Mouse (Mus musculus): ENCODE results near the gene Krtdap. TPM values are rescaled to one million over a fixed set of nuclear protein-coding genes. Genes with fewer than 3 reads are reported as not detected.

Krtdap gene
- not detected for total RNA-seq (2023)

DNA sequence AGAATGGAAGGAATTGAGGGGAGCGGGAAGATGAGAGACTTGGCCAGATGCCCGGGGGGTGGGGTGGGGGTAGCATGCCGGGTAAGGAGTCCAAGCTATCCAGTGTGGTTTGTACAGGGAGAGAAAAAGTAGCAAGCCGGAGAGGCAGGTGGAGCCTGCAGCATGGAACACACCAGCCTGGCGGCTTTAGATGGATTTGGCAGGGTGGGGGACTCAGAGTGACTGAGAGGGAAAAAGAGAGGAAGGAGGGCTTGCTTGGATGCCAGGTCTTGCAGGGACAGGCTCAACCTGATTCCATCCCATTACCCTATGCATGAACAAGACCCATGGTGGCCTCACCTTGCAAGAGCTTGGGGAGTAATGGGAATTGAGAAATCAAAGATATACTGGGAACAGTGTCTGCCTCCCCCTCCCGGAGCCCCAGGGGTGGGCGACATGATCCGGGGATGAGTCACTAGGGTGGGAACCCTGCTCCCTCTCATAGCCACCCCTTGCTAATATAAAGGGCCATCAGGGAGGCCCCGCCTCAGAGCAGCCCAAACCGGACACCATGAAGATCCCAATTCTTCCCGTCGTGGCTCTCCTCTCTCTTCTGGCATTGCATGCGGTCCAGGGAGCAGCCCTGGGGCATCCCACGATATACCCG lies at the start of gene Krtdap:
TSS of gene Krtdap (plus strand) at position 520 of the 646 bp plus-strand sequence.

GRCm38 (mm10) chr7:30743617-30744016 lies 44.1 kb upstream of the Krtdap start, which contains the start of gene Gapdhs:
Gene Gapdhs, minus strand, starts transcription at chr7:30743681.

DNA sequence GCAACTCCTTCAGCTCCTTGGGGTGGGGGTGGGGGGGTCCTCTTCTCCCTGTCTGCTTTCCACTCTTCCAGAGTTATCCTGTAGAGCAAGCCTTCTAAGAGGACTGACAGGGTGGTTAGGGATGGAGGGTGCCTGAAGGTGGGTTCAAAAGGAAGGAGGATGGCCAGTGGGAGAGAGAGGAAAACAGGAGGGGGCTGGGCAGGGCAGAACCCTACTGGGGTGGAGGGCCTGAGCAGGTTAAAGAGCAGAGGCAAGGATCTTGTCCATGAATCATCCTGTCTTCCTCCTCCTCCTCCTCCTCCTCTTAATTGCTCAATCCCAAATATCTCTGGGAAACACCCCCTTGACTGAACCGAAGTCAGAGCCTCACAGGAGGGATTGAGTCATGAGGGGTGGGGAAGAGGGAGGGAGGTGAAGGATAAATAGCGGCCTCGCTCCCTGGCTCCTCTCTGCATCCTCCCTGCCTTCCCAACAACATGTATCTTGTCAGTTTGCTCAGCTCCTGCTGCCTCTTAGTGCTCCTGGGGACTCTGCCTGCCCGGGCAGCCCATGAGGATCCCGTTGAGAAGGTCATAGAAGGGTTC lies 36.5 kb upstream of the Krtdap start, which contains the start of gene Sbsn:
TSS of gene Sbsn (plus strand) at position 386 of the 584 bp plus-strand sequence.

GRCm38 (mm10) chr7:30763456-30763855 lies 24.2 kb upstream of the Krtdap start, which contains the start of gene Dmkn:
Gene Dmkn, plus strand, starts transcription at chr7:30763756.

GRCm38 (mm10) chr7:30823675-30824074 lies 36.0 kb downstream of the Krtdap start, which contains the start of gene Ffar2:
Gene Ffar2, minus strand, starts transcription at chr7:30823775.

Other genes with a start within 250 kb of the Krtdap start
- 1 to 10 TPM; 2.1 to 3.2 TPM for gene Hspb6, start 235.7 kb upstream of the Krtdap start, total RNA-seq (2023)
- 10 to 100 TPM in 1 of 2 experiments, 1 to 10 TPM in 1; 5.3 to 10.2 TPM for gene Proser3, start 235.6 kb upstream of the Krtdap start, total RNA-seq (2023)
- 10 to 100 TPM; 31.9 to 38.0 TPM for gene Lin37, start 228.1 kb upstream of the Krtdap start, total RNA-seq (2023)
- 10 to 100 TPM; 66.5 to 69.1 TPM for gene U2af1l4, start 224.6 kb upstream of the Krtdap start, total RNA-seq (2023)
- gene Gm49396, start 224.6 kb upstream of the Krtdap start, total RNA-seq (2023) = 1 to 10 TPM; 7.5 to 7.7 TPM
- 100 to 1,000 TPM; 138 to 143 TPM for gene Psenen, start 224.3 kb upstream of the Krtdap start, total RNA-seq (2023)
- 1 to 10 TPM; 2.0 to 5.9 TPM for gene Igflr1, start 222.5 kb upstream of the Krtdap start, total RNA-seq (2023)
- 10 to 100 TPM; 68.9 to 78.9 TPM for gene Kmt2b, start 199.2 kb upstream of the Krtdap start, total RNA-seq (2023)
- 1 to 10 TPM in 1 of 2 experiments, under 1 TPM in 1; 0.66 to 3.2 TPM for gene Zbtb32, start 189.0 kb upstream of the Krtdap start, total RNA-seq (2023)
- gene Upk1a, start 175.0 kb upstream of the Krtdap start, total RNA-seq (2023) = not detected
- gene Cox6b1, start 161.7 kb upstream of the Krtdap start, total RNA-seq (2023) = 100 to 1,000 TPM; 279 to 306 TPM
- gene Etv2, start 152.0 kb upstream of the Krtdap start, total RNA-seq (2023) = not detected
- gene Rbm42, start 137.6 kb upstream of the Krtdap start, total RNA-seq (2023) = 100 to 1,000 TPM in 1 of 2 experiments, 10 to 100 TPM in 1; 92.9 to 103 TPM
- 10 to 100 TPM in 1 of 2 experiments, 1 to 10 TPM in 1; 9.9 to 12.1 TPM for gene Haus5, start 122.9 kb upstream of the Krtdap start, total RNA-seq (2023)
- gene Pmis2, start 116.3 kb upstream of the Krtdap start, total RNA-seq (2023) = not detected
- not detected for gene 2200002J24Rik, start 89.0 kb upstream of the Krtdap start, total RNA-seq (2023)
- not detected for gene Atp4a, start 75.7 kb upstream of the Krtdap start, total RNA-seq (2023)
- 10 to 100 TPM; 51.6 to 63.4 TPM for gene Tmem147, start 58.4 kb upstream of the Krtdap start, total RNA-seq (2023)
- gene Gapdhs, start 44.2 kb upstream of the Krtdap start, total RNA-seq (2023) = not detected
- 1 to 10 TPM; 2.8 to 3.8 TPM for gene Sbsn, start 36.4 kb upstream of the Krtdap start, total RNA-seq (2023)
- 1 to 10 TPM in 1 of 2 experiments, not detected in 1; 1.3 TPM for gene Dmkn, start 24.1 kb upstream of the Krtdap start, total RNA-seq (2023)
- 1 to 10 TPM; 1.8 to 2.3 TPM for gene Ffar2, start 35.9 kb downstream of the Krtdap start, total RNA-seq (2023)
- gene Ffar3, start 68.3 kb downstream of the Krtdap start, total RNA-seq (2023) = not detected
- gene Ffar1, start 73.7 kb downstream of the Krtdap start, total RNA-seq (2023) = under 1 TPM; 0.12 to 0.18 TPM
- gene Cd22, start 92.4 kb downstream of the Krtdap start, total RNA-seq (2023) = 10 to 100 TPM; 14.0 to 15.4 TPM
- 1 to 10 TPM; 3.3 to 3.8 TPM for gene Mag, start 127.0 kb downstream of the Krtdap start, total RNA-seq (2023)
- 1 to 10 TPM; 1.4 to 4.0 TPM for gene Hamp2, start 136.8 kb downstream of the Krtdap start, total RNA-seq (2023)
- not detected for gene Hamp, start 156.1 kb downstream of the Krtdap start, total RNA-seq (2023)
- gene Usf2, start 168.9 kb downstream of the Krtdap start, total RNA-seq (2023) = 100 to 1,000 TPM; 148 to 186 TPM
- 10 to 100 TPM; 13.7 to 19.7 TPM for gene Lsr, start 185.6 kb downstream of the Krtdap start, total RNA-seq (2023)
- gene Fam187b, start 185.9 kb downstream of the Krtdap start, total RNA-seq (2023) = 1 to 10 TPM; 1.5 to 2.3 TPM

Measured in monocyte, adult 59 days (primary cell).